Mouse (Mus musculus) erythroblast, embryonic 14.5 days (primary cell): Measurements from ENCODE around the gene Ramp1. TPM values are rescaled to one million over a fixed set of nuclear protein-coding genes. Genes with fewer than 3 reads are reported as not detected.

Experiments
- H3K27me3 ChIP-seq: 2 replicates; pipeline ENCODE4 v1.6.1; 2012; ENCODE audit warnings: inconsistent platforms; ENCODE audit not compliant: control insufficient read depth
- H3K36me3 ChIP-seq: 2 replicates; pipeline ENCODE4 v1.6.1; 2012; ENCODE audit warnings: mild to moderate bottlenecking, inconsistent platforms; ENCODE audit not compliant: control insufficient read depth
- H3K4me1 ChIP-seq: 2 replicates; pipeline ENCODE4 v1.6.1; 2012; ENCODE audit warnings: inconsistent platforms; ENCODE audit not compliant: control insufficient read depth
- H3K4me3 ChIP-seq: replicated peaks from 2 replicates; pipeline ENCODE3; 2012; ENCODE audit warnings: moderate library complexity, mild to moderate bottlenecking, inconsistent platforms
- H3K9me3 ChIP-seq: 2 replicates; pipeline ENCODE4 v1.6.1; 2012; ENCODE audit warnings: low read length, inconsistent platforms, mixed read lengths; ENCODE audit not compliant: control insufficient read depth
- GATA1 ChIP-seq: IDR thresholded peaks from 2 replicates; pipeline ENCODE4 v1.6.1; 2012; ENCODE audit warnings: low read length, inconsistent platforms, mixed read lengths
- TAL1 ChIP-seq: IDR thresholded peaks from 3 replicates; pipeline ENCODE4 v1.6.1; 2012; ENCODE audit warnings: low read length, inconsistent platforms, mixed read lengths
- polyA plus RNA-seq: library from polyadenylated mRNA; stranded (reverse); fragments of >175 nt; gene quantifications from 2 replicates; pipeline ENCODE4 v1.2.3, GENCODE M21; 2012

Ramp1 gene
- polyA plus RNA-seq, 1 experiment: 0.04 TPM

GRCm38 (mm10) chr1:91207334-91208074 lies 27.9 kb downstream of the Ramp1 start:
- Histone ChIP-seq H3K4me3 (no peak overlapping the region), H3K9me3 (no peaks in the 10 kb centered on the region), H3K27me3 (no peaks in the 10 kb centered on the region), H3K4me1 (no peaks in the 10 kb centered on the region), H3K36me3 (no peaks in the 10 kb centered on the region)
- TF ChIP-seq GATA1: no peak
- TF ChIP-seq TAL1: no peak

- Histone ChIP-seq H3K4me1 (no peaks in the 10 kb centered on the region), H3K27me3 (no peaks in the 10 kb centered on the region), H3K9me3 (no peaks in the 10 kb centered on the region), H3K4me3 (no peak overlapping the region), H3K36me3 (no peaks in the 10 kb centered on the region)
- TF ChIP-seq GATA1: no peak
- no peak for TF ChIP-seq TAL1
Observed at GRCm38 (mm10) chr1:91209343-91209742, 29.7 kb downstream of the Ramp1 start.

GRCm38 (mm10) chr1:91209785-91210184 lies 30.2 kb downstream of the Ramp1 start:
- Histone ChIP-seq H3K36me3 (no peaks in the 10 kb centered on the region), H3K4me1 (no peaks in the 10 kb centered on the region), H3K27me3 (no peaks in the 10 kb centered on the region), H3K4me3 (no peak overlapping the region), H3K9me3 (no peaks in the 10 kb centered on the region)
- no peak for TF ChIP-seq TAL1
- no peak for TF ChIP-seq GATA1

- Histone ChIP-seq H3K4me1 (no peaks in the 10 kb centered on the region), H3K4me3 (no peak overlapping the region), H3K36me3 (no peaks in the 10 kb centered on the region), H3K9me3 (no peaks in the 10 kb centered on the region), H3K27me3 (no peaks in the 10 kb centered on the region)
- TF ChIP-seq TAL1: no peak
- no peak for TF ChIP-seq GATA1
Observed at GRCm38 (mm10) chr1:91211099-91211498, 31.5 kb downstream of the Ramp1 start.

- Histone ChIP-seq H3K4me1 (no peaks in the 10 kb centered on the region), H3K9me3 (no peaks in the 10 kb centered on the region)
- TF ChIP-seq GATA1 (no peak), TAL1 (no peak)
Observed at GRCm38 (mm10) chr1:91211591-91212008, 32.0 kb downstream of the Ramp1 start.

GRCm38 (mm10) chr1:91215264-91215663 lies 35.6 kb downstream of the Ramp1 start:
- TF ChIP-seq GATA1: no peak
- TF ChIP-seq TAL1: no peak
- H3K27me3 ChIP-seq: no peaks in the 10 kb centered on the region
- no peaks in the 10 kb centered on the region for H3K4me1 ChIP-seq
- no peak overlapping the region for H3K4me3 ChIP-seq
- no peaks in the 10 kb centered on the region for H3K36me3 ChIP-seq
- H3K9me3 ChIP-seq: no peaks in the 10 kb centered on the region

More at GRCm38 (mm10) chr1:91211591-91212008, 32.0 kb downstream of the Ramp1 start:
- no peak overlapping the region for H3K4me3 ChIP-seq
- H3K36me3 ChIP-seq: no peaks in the 10 kb centered on the region
- no peaks in the 10 kb centered on the region for H3K27me3 ChIP-seq

- Histone ChIP-seq H3K4me1 (no peaks in the 10 kb centered on the region), H3K9me3 (no peaks in the 10 kb centered on the region), H3K27me3 (no peaks in the 10 kb centered on the region), H3K4me3 (no peak overlapping the region), H3K36me3 (no peaks in the 10 kb centered on the region)
- TF ChIP-seq GATA1 (no peak), TAL1 (no peak)
Observed at GRCm38 (mm10) chr1:91215981-91216380, 36.4 kb downstream of the Ramp1 start.

GRCm38 (mm10) chr1:91216504-91217267 lies 37.1 kb downstream of the Ramp1 start:
- Histone ChIP-seq H3K27me3 (no peaks in the 10 kb centered on the region), H3K4me1 (no peaks in the 10 kb centered on the region), H3K36me3 (no peaks in the 10 kb centered on the region), H3K9me3 (no peaks in the 10 kb centered on the region), H3K4me3 (no peak overlapping the region)
- TF ChIP-seq GATA1: no peak
- TF ChIP-seq TAL1: no peak

GRCm38 (mm10) chr1:91219641-91220321 lies 40.2 kb downstream of the Ramp1 start:
- Histone ChIP-seq H3K9me3 (no peaks in the 10 kb centered on the region), H3K36me3 (no peaks in the 10 kb centered on the region), H3K4me3 (no peak overlapping the region), H3K4me1 (no peaks in the 10 kb centered on the region), H3K27me3 (no peaks in the 10 kb centered on the region)
- TF ChIP-seq GATA1: no peak
- no peak for TF ChIP-seq TAL1
